Mouse (Mus musculus): ENCODE measurements around the gene Kif28.

- TF ChIP-seq POLR2A (IDR thresholded peaks at IDR 0.05; ENCODE audit: borderline replicate concordance, extremely low read depth, low read depth, low read length) (no peak), CTCF (IDR thresholded peaks at IDR 0.05; ENCODE audit: insufficient read depth, low read length) (no peak)
Measured at GRCm38 (mm10) chr1:179728661-179729060, 16.4 kb downstream of the Kif28 start.
